Mouse (Mus musculus) heart, adult 2 months (tissue): ENCODE results near the gene 4933424G06Rik. TPM values are rescaled to one million over a fixed set of nuclear protein-coding genes. Genes with fewer than 3 reads are reported as not detected.

Source experiments
- DNase-seq, 2 experiments: peaks; one replicate each; pipeline ENCODE4 v3.0.0; 2021
- H3K27ac ChIP-seq: fragments of 200-600 bp; 2 replicates; pipeline ENCODE4 v1.8.1; 2022
- H3K27me3 ChIP-seq: fragments of 200-500 bp; 2 replicates; pipeline ENCODE4 v1.6.1; 2012; ENCODE audit warnings: mild to moderate bottlenecking, low read length, inconsistent platforms, mixed read lengths; ENCODE audit not compliant: control insufficient read depth, insufficient read depth
- H3K36me3 ChIP-seq: fragments of 200-500 bp; 2 replicates; pipeline ENCODE4 v1.6.1; 2012; ENCODE audit warnings: low read length, inconsistent platforms; ENCODE audit not compliant: control insufficient read depth, insufficient read depth
- H3K4me1 ChIP-seq: fragments of 200-500 bp; 2 replicates; pipeline ENCODE4 v1.6.1; 2011; ENCODE audit warnings: low read length; ENCODE audit not compliant: control insufficient read depth, insufficient read depth
- H3K4me3 ChIP-seq: fragments of 200-600 bp; 2 replicates; pipeline ENCODE4 v1.8.1; 2022
- H3K79me2 ChIP-seq: fragments of 200-500 bp; replicated peaks from 2 replicates; pipeline ENCODE4 v1.6.1; 2012; ENCODE audit warnings: mild to moderate bottlenecking, inconsistent platforms, low read length, moderate library complexity, mixed read lengths; ENCODE audit not compliant: control insufficient read depth, insufficient read depth
- H3K9ac ChIP-seq: fragments of 200-500 bp; 2 replicates; pipeline ENCODE4 v1.6.1; 2012; ENCODE audit warnings: low read depth, mild to moderate bottlenecking, control low read depth, inconsistent platforms, low read length, mixed read lengths
- CTCF ChIP-seq: fragments of 200-600 bp; IDR thresholded peaks from 2 replicates; pipeline ENCODE4 v1.8.1; 2022; ENCODE audit warnings: antibody characterized with exemption, mild to moderate bottlenecking, moderate library complexity
- EP300 ChIP-seq: fragments of 200-500 bp; IDR thresholded peaks from 2 replicates; pipeline ENCODE4 v1.6.1; 2011; ENCODE audit warnings: low read depth, low read length, control low read depth; ENCODE audit not compliant: insufficient read depth
- POLR2A ChIP-seq: fragments of 200-500 bp; IDR thresholded peaks from 2 replicates; pipeline ENCODE4 v1.6.1; 2011; ENCODE audit warnings: mild to moderate bottlenecking, low read depth, low read length, control low read depth; ENCODE audit not compliant: insufficient read depth
- WGBS: fragments of 180-500 bp; shearing (Covaris S2); methylation state at CpG from one replicate; pipeline ENCODE4 v1.1.7; 2018; 5-methylcytosine and 5-hydroxymethylcytosine counted together
- intact Hi-C: fragments of 180-260 bp; cut with DNase I; formaldehyde crosslinking; loops from one replicate; pipeline ENCODE4 v1.15.1; 2025
- polyA plus RNA-seq: library from polyadenylated mRNA; depleted of rRNA; stranded (reverse); fragments of >200 nt; gene quantifications from 2 replicates; pipeline ENCODE4 v1.2.3, GENCODE M21; 2012
- total RNA-seq, 2 experiments: library from RNA; stranded (reverse); gene quantifications; 2 replicates each; pipeline ENCODE4 v1.2.3; 2021

4933424G06Rik gene
- total and polyA plus RNA-seq, 3 experiments, result not detected

DNA sequence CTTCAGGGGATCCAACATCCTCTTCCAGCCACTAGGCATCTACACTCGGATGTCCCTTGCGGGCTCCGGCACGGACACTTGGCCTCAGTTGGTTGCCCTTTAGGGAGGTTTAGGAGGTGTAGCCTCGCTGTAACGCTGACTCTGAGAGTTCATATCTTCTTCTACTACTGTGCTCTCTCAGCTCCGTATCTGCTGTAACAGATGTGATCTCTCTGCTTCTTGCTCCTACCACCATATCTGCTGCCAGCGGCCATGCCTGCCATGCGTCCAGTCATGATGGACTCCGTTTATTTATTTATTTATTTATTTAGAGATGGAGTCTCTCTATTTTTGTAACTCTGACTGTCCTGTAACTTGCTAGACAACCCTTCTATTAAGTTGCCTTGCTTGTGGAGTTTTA is 38.7 kb upstream of the 4933424G06Rik start:
- no peak for DNase-seq
- Histone ChIP-seq H3K27ac (no peak overlapping the region), H3K4me3 (no peak overlapping the region), H3K27me3 (no peaks in the 10 kb centered on the region), H3K4me1 (no peaks in the 10 kb centered on the region), H3K79me2 (no peaks in the 10 kb centered on the region), H3K36me3 (no peaks in the 10 kb centered on the region), H3K9ac (no peak overlapping the region)
- TF ChIP-seq POLR2A (no peak), CTCF (no peak), EP300 (no peak)
- WGBS, result 90% methylated on average over 10 of the region's 10 CpGs
- intact Hi-C loops, result no loop called here

DNA sequence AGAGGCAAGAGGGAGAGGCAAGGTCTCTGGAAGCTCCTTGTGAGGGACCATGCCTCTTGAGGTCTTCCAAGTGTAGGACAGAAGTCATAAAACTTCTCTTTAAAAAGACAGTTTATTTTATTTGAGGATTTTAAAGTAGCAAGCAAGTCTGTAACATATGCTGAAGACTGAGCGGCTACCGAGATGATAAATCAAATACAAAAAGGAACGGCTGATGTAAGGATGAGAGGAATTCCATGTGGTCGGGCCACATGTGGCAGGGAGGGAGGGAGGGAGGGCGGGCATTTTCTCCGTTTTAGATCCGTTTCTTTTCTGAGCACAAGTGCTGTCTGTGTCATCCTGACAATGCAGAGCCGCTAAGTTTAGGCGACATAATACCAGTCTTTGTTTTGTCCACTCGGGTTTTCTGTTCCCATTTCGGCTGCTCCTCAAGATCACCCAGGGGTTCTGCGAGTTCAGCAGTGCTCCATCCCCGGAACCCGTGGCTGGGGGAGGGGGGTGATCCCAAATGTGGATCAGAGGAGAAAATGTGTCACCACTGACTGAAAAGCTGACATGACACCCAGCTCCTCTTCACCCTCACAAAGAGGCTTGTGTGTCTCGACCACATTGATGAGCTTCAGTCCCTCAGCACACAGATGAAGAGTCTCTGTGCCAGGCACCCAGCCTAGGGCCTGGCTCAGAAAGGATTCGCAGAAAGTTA is 37.1 kb upstream of the 4933424G06Rik start:
- intact Hi-C loops, result no loop called here
- TF ChIP-seq POLR2A, result no peak
- no peak for TF ChIP-seq EP300
- TF ChIP-seq CTCF, result no peak
- WGBS, result 60% methylated on average over 16 of the region's 16 CpGs

GRCm38 (mm10) chr1:36674936-36675335 is 35.0 kb upstream of the 4933424G06Rik start:
- no peak overlapping the region for H3K4me3 ChIP-seq
- intact Hi-C loops, result no loop called here
- TF ChIP-seq EP300 (no peak), POLR2A (no peak), CTCF (no peak)

More for the DNA sequence above, 37.1 kb upstream of the 4933424G06Rik start:
- Histone ChIP-seq H3K9ac (no peak overlapping the region), H3K36me3 (no peaks in the 10 kb centered on the region), H3K27ac (no peak overlapping the region), H3K79me2 (no peaks in the 10 kb centered on the region), H3K4me3 (no peak overlapping the region), H3K4me1 (no peaks in the 10 kb centered on the region), H3K27me3 (no peaks in the 10 kb centered on the region)
- DNase-seq, result no peak

DNA sequence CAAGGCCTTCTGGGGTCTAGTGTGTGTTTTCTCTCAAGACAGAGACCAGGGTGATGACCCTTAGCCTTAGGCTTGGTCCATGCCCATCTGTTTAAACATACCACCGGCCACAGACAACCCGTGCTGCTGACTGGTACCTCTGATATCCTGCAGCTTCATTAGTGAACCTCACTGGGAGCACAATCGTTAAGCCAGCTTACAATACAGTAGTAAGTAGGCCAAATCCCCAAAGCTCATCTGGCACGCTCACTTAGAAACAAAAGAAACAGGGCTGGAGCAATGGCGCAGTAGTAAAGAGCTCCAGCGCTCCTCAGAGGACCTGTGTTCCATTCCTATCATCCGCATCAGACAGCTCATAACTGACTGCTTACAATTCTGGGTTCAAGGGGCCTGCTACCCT is 29.1 kb upstream of the 4933424G06Rik start:
- no peaks in the 10 kb centered on the region for H3K27me3 ChIP-seq
- no peak overlapping the region for H3K9ac ChIP-seq
- H3K4me3 ChIP-seq, result no peak overlapping the region
- 88% methylated on average over 7 of the region's 7 CpGs for WGBS
- TF ChIP-seq EP300, result no peak
- H3K4me1 ChIP-seq, result no peaks in the 10 kb centered on the region
- intact Hi-C loops, result no loop called here
- no peak overlapping the region for H3K27ac ChIP-seq
- no peak for DNase-seq
- H3K36me3 ChIP-seq, result no peaks in the 10 kb centered on the region
- no peaks in the 10 kb centered on the region for H3K79me2 ChIP-seq

More at GRCm38 (mm10) chr1:36674936-36675335, 35.0 kb upstream of the 4933424G06Rik start:
- H3K79me2 ChIP-seq, result no peaks in the 10 kb centered on the region
- no peak overlapping the region for H3K9ac ChIP-seq
- H3K36me3 ChIP-seq, result no peaks in the 10 kb centered on the region
- WGBS, result 28% methylated on average over 3 of the region's 3 CpGs
- H3K27me3 ChIP-seq, result no peaks in the 10 kb centered on the region
- no peaks in the 10 kb centered on the region for H3K4me1 ChIP-seq
- no peak for DNase-seq
- H3K27ac ChIP-seq, result no peak overlapping the region

DNA sequence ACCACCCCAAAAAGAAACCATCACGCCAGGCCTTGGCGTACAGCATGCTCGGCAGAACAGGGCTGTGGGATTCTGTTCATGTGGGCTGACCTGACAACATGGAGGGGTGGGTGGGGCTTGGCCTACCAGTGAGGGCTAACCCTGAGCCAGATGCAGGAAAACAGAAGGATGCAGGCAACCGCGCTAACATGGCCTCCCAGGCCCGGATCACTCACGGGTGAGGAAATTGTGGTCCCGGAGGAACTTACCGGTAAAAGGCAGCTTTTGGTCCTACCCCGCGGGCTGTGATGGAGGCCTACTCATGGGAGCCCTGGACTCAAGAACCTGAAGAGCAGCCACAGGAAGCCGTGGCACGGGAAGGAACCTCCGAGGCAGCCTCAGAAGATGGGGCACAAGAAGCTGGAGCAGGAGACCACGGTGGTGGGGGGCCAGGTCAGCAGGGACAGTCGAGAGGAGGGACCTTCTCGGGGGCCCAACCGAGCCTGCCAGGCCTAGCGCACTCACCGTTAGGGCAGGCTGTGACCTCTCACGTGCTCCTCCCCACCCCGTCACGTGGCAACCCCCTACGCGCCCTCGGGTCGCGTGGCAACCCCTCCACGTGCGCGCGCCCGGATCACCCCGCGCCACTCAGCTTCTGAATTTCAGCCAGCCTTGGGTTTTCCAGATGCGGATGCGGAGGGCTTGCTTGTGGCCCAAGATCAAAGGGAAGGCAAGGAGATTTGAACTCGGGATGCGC is 27.2 kb upstream of the 4933424G06Rik start, which contains the start of gene Fam178b:
Fam178b (minus strand) TSS at position 564 of the 736 bp plus-strand sequence.
- H3K4me1 ChIP-seq, result no peaks in the 10 kb centered on the region
- no peak within 1 kb of the TSS for H3K4me3 ChIP-seq
- 93% methylated on average over 39 of the region's 39 CpGs for WGBS
- no peak for DNase-seq
- no peaks in the 10 kb centered on the region for H3K79me2 ChIP-seq
- no peaks in the 10 kb centered on the region for H3K36me3 ChIP-seq
- no peak within 1 kb of the TSS for H3K27ac ChIP-seq
- TF ChIP-seq POLR2A (no peak), EP300 (no peak), CTCF (no peak)
- intact Hi-C loops, result no loop called here
- no peaks in the 10 kb centered on the region for H3K27me3 ChIP-seq
- H3K9ac ChIP-seq, result no peak within 1 kb of the TSS
